Mouse (Mus musculus): Measurements from ENCODE around the gene Nop10.
A peak's percentile ranks its signal among the peaks of the same experiment; 100 is the strongest.

DNA sequence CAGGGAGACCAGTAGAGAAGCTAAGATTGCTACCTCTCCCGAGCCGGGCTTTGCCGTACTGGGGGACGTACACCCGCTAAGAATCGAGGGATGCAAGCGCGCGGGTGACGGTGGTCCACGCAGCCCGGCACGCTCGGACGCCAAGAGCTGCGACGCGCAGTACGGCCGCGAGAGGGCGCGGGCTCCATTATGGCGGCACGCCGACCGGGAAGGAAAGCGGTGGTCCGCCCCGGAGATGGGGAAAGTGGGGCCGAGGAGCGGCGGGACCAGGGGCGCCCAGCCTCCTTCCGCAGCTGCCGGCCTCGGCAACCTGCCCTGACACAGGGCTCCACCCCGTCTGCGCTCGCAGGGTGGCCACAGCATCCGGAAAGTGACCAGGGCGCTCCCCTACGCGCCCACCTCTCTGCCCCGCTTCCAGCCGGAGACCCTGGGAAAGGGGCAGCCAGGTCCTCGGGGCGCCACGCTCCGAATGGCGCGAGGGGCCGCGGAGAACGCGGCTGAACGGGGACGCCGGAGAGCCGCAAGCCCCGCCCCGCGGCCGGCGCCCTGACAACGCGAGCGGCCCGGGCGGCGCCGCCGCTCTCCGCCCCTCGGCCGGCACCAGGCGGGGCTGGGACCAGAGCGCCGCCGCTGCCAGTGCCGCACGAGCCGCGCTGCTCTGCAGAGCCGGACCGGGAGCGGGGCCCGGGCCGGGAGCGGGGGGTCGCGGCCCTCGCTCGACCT is 22.4 kb upstream of the Nop10 start, which contains the start of gene Lpcat4:
- TF ChIP-seq CTCF (IDR thresholded peaks at IDR 0.05; ENCODE audit: low read depth) (peak; percentile 83), EP300 (IDR thresholded peaks at IDR 0.05; ENCODE audit: low read depth) (no peak)
